ENCODE assay signal across 14 mouse cellular contexts in genomic region chr12:69366424-69366823, GRCm38 (mm10). TPM values are rescaled to one million over a fixed set of nuclear protein-coding genes. Genes with fewer than 3 reads are reported as not detected.
A peak's percentile ranks its signal among the peaks of the same experiment; 100 is the strongest.
DNase-seq lines count a peak whose midpoint lies in the region; ATAC-seq and TF ChIP-seq lines count a peak whose summit lies in the region.
"Had no signal": no experiment of that assay in that cellular context is flagged by ENCODE, and none has a peak within 500 bp of the region (broad histone marks: within the 10 kb centered on the region; RNA-seq: fewer than 3 reads in every experiment).

No protein-coding gene starts in this region.

- H3K9me3 ChIP-seq in forebrain, embryonic 11.5 days (ENCODE audit: control insufficient read depth, low read length), result no peaks in the 10 kb centered on the region
- H3K9me3 ChIP-seq: limb, embryonic 13.5 days had no signal

- no peaks in the 10 kb centered on the region; the same call in 1 of the 2 replicates for H3K4me1 ChIP-seq in forebrain, embryonic 11.5 days (replicated peaks; ENCODE audit: control insufficient read depth, insufficient read depth, low read length)

- H3K4me2 ChIP-seq in forebrain, embryonic 11.5 days (ENCODE audit: low read depth, low read length, severe bottlenecking), result no peak overlapping the region
- H3K4me2 ChIP-seq: limb, embryonic 13.5 days had no signal

- TF ChIP-seq CTCF in left cerebral cortex, adult 2 months (IDR thresholded peaks at IDR 0.05), result peak; percentile 52

- peak; percentile 32 for DNase-seq in embryo, embryonic 10.5 days (ENCODE audit: low spot score)
- no peak for DNase-seq in embryo, embryonic 10 days (ENCODE audit: low spot score)
- no peak for DNase-seq in left cerebral cortex, adult 2 months (ENCODE audit: extremely low spot score in 1 of 2, low spot score in 2 of 2)
- DNase-seq in left cerebral cortex, postnatal 4 days, result no peak
- DNase-seq in 416B (ENCODE audit: low read depth), result peak; percentile 50
- DNase-seq in ZHBTc4 (ENCODE audit: low read depth, low spot score), result peak; percentile 25
- no peak for DNase-seq in testis, postnatal 10 days (ENCODE audit: low spot score)
- DNase-seq in forebrain, embryonic 11.5 days (ENCODE audit: low spot score), result no peak
- DNase-seq: cerebellum, adult 9-11 months; kidney, adult 9 months; layer of hippocampus, adult 9-11 months had no signal

- H3K9ac ChIP-seq in forebrain, embryonic 11.5 days (ENCODE audit: low read length), result no peak overlapping the region
- H3K9ac ChIP-seq: limb, embryonic 13.5 days had no signal

- no peak overlapping the region for H3K4me3 ChIP-seq in left cerebral cortex, adult 2 months
- no peak overlapping the region for H3K4me3 ChIP-seq in forebrain, embryonic 11.5 days (ENCODE audit: low read depth, low read length)
- H3K4me3 ChIP-seq: limb, embryonic 13.5 days; myocyte had no signal

- no peaks in the 10 kb centered on the region for H3K27me3 ChIP-seq in forebrain, embryonic 11.5 days (ENCODE audit: control insufficient read depth, insufficient read depth, low read length)
- H3K27me3 ChIP-seq: limb, embryonic 13.5 days had no signal

- no peaks in the 10 kb centered on the region for H3K36me3 ChIP-seq in forebrain, embryonic 11.5 days (ENCODE audit: control insufficient read depth, insufficient read depth, low read length)
- H3K36me3 ChIP-seq: limb, embryonic 13.5 days had no signal

- H3K27ac ChIP-seq in left cerebral cortex, adult 2 months, result no peak overlapping the region
- no peak overlapping the region for H3K27ac ChIP-seq in forebrain, embryonic 11.5 days (ENCODE audit: low read depth, low read length)
- H3K27ac ChIP-seq: limb, embryonic 13.5 days had no signal

- ATAC-seq in forebrain, embryonic 11.5 days (replicated peaks; ENCODE audit: low FRiP score), result no peak
- ATAC-seq: forebrain, embryonic 16.5 days had no signal

- intact Hi-C loops in left cerebral cortex, adult 2 months (cut with DNase I), result no loop called here
- intact Hi-C loops in left cerebral cortex, postnatal 4 days (cut with DNase I), result no loop called here

RNA-seq across cellular contexts. Expression of gene Arf6, which starts 5.5 kb away (rescaled TPM):
- 10 to 100 TPM; 56.8 to 58.9 TPM for total RNA-seq in left cerebral cortex, adult 2 months (2021)
- 10 to 100 TPM; 70.7 to 71.8 TPM for total RNA-seq in left cerebral cortex, postnatal 4 days (2021)
- 48.7 and 59.7 TPM in 2 replicates for polyA plus RNA-seq in forebrain, embryonic 11.5 days (2014; fragmentation: Nextera tagmentation; extraction: Ambion mirVana)

RNA-seq across cellular contexts. Expression of gene Gm9887, which starts 5.8 kb away (rescaled TPM):
- total RNA-seq in left cerebral cortex, adult 2 months (2021), result 1 to 10 TPM; 1.2 TPM
- 1 to 10 TPM in 1 of 2 experiments, not detected in 1; 1.4 TPM for total RNA-seq in left cerebral cortex, postnatal 4 days (2021)
- polyA plus RNA-seq in forebrain, embryonic 11.5 days (2014; fragmentation: Nextera tagmentation; extraction: Ambion mirVana), result 0.80 and 2.3 TPM in 2 replicates

RNA-seq across cellular contexts. Expression of gene Nemf, which starts 9.5 kb away (rescaled TPM):
- total RNA-seq in left cerebral cortex, adult 2 months (2021), result 10 to 100 TPM; 46.3 to 53.7 TPM
- total RNA-seq in left cerebral cortex, postnatal 4 days (2021), result 10 to 100 TPM; 50.9 to 51.1 TPM
- polyA plus RNA-seq in forebrain, embryonic 11.5 days (2014; fragmentation: Nextera tagmentation; extraction: Ambion mirVana), result 92.2 and 98.0 TPM in 2 replicates

Comparison
In these comparisons a context has a peak if more than half of its experiments do, and no peak if none do; other contexts are left out.
1. DNase-seq: peak in embryo, embryonic 10.5 days (single experiment), 416B (single experiment) and ZHBTc4 (single experiment); none in embryo, embryonic 10 days (single experiment), left cerebral cortex, adult 2 months (0 of 2), left cerebral cortex, postnatal 4 days (single experiment), testis, postnatal 10 days (single experiment) and forebrain, embryonic 11.5 days (single experiment).